Mouse (Mus musculus) midbrain, embryonic 16.5 days (tissue): Measurements from ENCODE around the gene Grik1. TPM values are rescaled to one million over a fixed set of nuclear protein-coding genes. Genes with fewer than 3 reads are reported as not detected.

ENCODE experiments used
- ATAC-seq: fragments of 200-750 bp; cut with Nextera tagmentation; 2 replicates; pipeline ENCODE4 v1.8.0; 2017; ENCODE audit warnings: moderate TSS enrichment
- H3K27ac ChIP-seq: fragments of 300-500 bp; sonication (generic); 2 replicates; pipeline ENCODE4 v1.5.1; 2014; ENCODE audit warnings: mild to moderate bottlenecking, low read length, mixed read lengths
- H3K27me3 ChIP-seq: fragments of 300-500 bp; sonication (generic); 2 replicates; pipeline ENCODE4 v1.6.1; 2014; ENCODE audit warnings: low read depth, low read length, mixed read lengths; ENCODE audit not compliant: control insufficient read depth, insufficient read depth
- H3K36me3 ChIP-seq: fragments of 300-500 bp; sonication (generic); 2 replicates; pipeline ENCODE4 v1.6.1; 2014; ENCODE audit warnings: mild to moderate bottlenecking, low read length, moderate library complexity, mixed read lengths; ENCODE audit not compliant: control insufficient read depth, insufficient read depth
- H3K4me1 ChIP-seq: fragments of 300-500 bp; sonication (generic); 2 replicates; pipeline ENCODE4 v1.6.1; 2014; ENCODE audit warnings: mild to moderate bottlenecking, low read length, mixed read lengths; ENCODE audit not compliant: control insufficient read depth, insufficient read depth
- H3K4me2 ChIP-seq: fragments of 300-500 bp; sonication (generic); 2 replicates; pipeline ENCODE4 v1.6.1; 2014; ENCODE audit warnings: mild to moderate bottlenecking, low read length, mixed read lengths
- H3K4me3 ChIP-seq: fragments of 300-500 bp; sonication (generic); 2 replicates; pipeline ENCODE4 v1.5.1; 2014; ENCODE audit warnings: low read depth, mild to moderate bottlenecking, low read length, moderate library complexity, mixed read lengths
- H3K9ac ChIP-seq: fragments of 300-500 bp; sonication (generic); 2 replicates; pipeline ENCODE4 v1.6.1; 2014; ENCODE audit warnings: low read depth, low read length, mixed read lengths
- H3K9me3 ChIP-seq: fragments of 300-500 bp; sonication (generic); replicated peaks from 2 replicates; pipeline ENCODE4 v1.6.1; 2014; ENCODE audit warnings: mild to moderate bottlenecking, low read length, mixed read lengths; ENCODE audit not compliant: control insufficient read depth, poor library complexity, severe bottlenecking
- WGBS: fragments of 180-500 bp; shearing (Covaris S2); extraction: QIAGEN DNeasy Blood & Tissue Kit; methylation state at CpG from one replicate; pipeline ENCODE4 v1.1.7; 2014; 5-methylcytosine and 5-hydroxymethylcytosine counted together
- polyA plus RNA-seq: library from polyadenylated mRNA; unstranded; fragments of >200 nt; fragmentation: Nextera tagmentation; extraction: Ambion mirVana; gene quantifications from 2 replicates; pipeline ENCODE4 v1.2.1, GENCODE M21; 2015

Gene Grik1
- polyA plus RNA-seq, 1 experiment from 2014 or later: 37.0 TPM

DNA sequence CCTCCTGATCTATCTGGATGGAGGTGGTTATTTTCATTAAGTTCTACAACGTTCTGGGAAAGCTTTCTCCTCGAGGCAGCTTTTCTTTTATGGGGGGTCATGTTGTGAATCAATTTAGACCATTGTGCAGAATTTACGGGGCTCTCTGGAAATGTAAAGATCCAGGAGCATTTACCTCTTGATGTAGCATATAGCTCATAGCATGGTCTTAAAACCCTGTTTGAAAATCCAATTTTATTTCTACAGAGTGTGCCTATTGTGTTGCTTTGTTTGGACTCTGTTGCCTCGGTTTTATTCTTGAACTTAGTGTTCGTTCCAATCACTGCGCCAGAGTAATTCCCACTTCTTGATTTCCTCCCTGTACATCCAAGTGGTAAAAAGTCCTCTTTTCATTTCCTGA lies 328.6 kb downstream of the Grik1 start:
- Histone ChIP-seq H3K9me3 (no peaks in the 10 kb centered on the region), H3K9ac (no peak overlapping the region), H3K27ac (no peak overlapping the region), H3K4me3 (no peak overlapping the region), H3K36me3 (no peaks in the 10 kb centered on the region), H3K4me2 (no peak overlapping the region), H3K4me1 (no peaks in the 10 kb centered on the region), H3K27me3 (no peaks in the 10 kb centered on the region)
- 52% methylated on average over 6 of the region's 6 CpGs for WGBS
- no peak for ATAC-seq

- ATAC-seq: no peak
- Histone ChIP-seq H3K9ac (no peak overlapping the region), H3K4me2 (no peak overlapping the region), H3K4me1 (no peaks in the 10 kb centered on the region), H3K9me3 (no peaks in the 10 kb centered on the region), H3K27ac (no peak overlapping the region), H3K27me3 (no peaks in the 10 kb centered on the region), H3K36me3 (no peaks in the 10 kb centered on the region), H3K4me3 (no peak overlapping the region)
- WGBS: 92% methylated on average over 10 of the region's 10 CpGs
These were observed 332.6 kb downstream of the Grik1 start for GRCm38 (mm10) chr16:87957449-87957848.

DNA sequence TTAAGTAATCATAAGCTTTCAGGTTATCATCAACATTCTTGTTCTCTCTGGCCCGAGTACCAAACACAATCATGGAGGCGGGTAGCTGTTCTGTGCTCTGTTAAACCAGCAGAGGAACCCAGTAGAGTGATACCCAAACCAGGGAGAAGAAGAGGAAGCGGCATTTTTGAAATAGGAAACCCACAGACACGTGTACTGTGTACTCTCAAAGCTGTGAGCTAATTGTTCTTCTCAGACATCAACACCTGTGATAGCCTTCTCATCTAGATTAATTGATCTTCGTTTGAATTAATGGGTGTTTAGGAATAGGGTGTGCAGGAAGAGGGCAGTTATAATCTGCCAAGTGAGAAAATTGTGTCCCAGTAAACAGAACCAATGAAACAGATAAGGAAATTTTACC lies 333.9 kb downstream of the Grik1 start:
- WGBS: 83% methylated on average over 5 of the region's 5 CpGs
- H3K4me2 ChIP-seq: no peak overlapping the region
- no peak for ATAC-seq

DNA sequence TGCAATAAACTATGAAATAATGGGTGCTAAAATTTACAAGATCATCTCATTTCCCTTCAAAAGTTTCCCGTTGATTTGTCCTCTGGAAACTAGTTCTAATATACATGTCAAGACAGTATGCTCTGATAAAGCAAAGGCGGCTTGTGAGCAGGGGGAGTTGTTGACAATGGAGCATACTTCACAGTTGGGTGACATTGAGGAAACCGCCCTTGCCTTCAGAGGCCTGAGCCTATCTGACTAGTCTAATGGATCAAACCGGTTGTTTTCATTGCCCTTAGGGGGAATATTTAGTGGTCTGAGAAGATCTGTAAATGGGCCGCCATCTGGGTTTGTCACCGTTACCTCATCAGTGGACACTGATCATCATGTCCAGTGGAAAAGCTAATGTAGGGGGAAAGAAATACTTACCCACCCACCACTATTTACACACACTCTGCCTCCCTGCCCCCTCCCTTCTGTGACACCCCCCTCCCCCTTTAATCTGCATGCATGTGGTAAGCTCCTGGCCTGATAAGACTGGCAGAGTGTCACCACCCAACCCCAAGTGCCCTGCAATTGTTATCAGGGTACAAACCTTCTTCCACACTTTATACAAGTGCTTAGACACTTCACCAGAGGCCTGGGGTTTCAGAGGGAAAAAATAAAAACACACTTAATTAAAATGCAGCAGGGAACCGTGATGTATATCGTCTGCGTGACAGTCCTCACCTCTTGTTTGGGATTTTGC lies 335.2 kb downstream of the Grik1 start:
- no peak overlapping the region for H3K27ac ChIP-seq
- no peaks in the 10 kb centered on the region for H3K4me1 ChIP-seq
- no peak overlapping the region for H3K9ac ChIP-seq
- H3K27me3 ChIP-seq: no peaks in the 10 kb centered on the region
- H3K36me3 ChIP-seq: no peaks in the 10 kb centered on the region
- no peak for ATAC-seq
- WGBS: 78% methylated on average over 9 of the region's 9 CpGs
- H3K4me2 ChIP-seq: no peak overlapping the region
- H3K4me3 ChIP-seq: no peak overlapping the region
- H3K9me3 ChIP-seq: no peaks in the 10 kb centered on the region

More for the DNA sequence above, 333.9 kb downstream of the Grik1 start:
- no peak overlapping the region for H3K27ac ChIP-seq
- H3K36me3 ChIP-seq: no peaks in the 10 kb centered on the region
- no peaks in the 10 kb centered on the region for H3K9me3 ChIP-seq
- H3K9ac ChIP-seq: no peak overlapping the region
- no peaks in the 10 kb centered on the region for H3K27me3 ChIP-seq
- H3K4me3 ChIP-seq: no peak overlapping the region
- no peaks in the 10 kb centered on the region for H3K4me1 ChIP-seq

DNA sequence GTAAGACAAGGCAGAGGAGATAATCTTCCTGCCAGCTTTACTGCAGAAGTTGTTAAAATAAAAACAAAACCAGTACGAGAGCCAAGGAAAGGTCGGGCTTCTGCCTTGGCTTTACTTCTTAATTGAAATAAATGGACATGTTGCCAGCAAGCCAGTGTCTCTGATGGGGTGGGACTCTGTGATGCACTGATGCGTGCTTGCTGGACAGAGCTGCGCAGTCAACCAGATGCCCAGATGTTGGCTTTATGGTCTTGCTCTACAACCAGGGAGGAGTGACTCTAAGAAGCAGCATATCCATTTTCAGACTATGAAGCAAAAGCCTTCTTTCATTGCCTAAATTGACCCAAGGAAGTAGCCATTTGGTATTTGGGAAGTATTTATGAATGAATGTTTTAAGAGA lies 336.9 kb downstream of the Grik1 start:
- Histone ChIP-seq H3K4me3 (no peak overlapping the region), H3K4me1 (no peaks in the 10 kb centered on the region), H3K36me3 (no peaks in the 10 kb centered on the region), H3K27me3 (no peaks in the 10 kb centered on the region), H3K4me2 (no peak overlapping the region), H3K9me3 (no peaks in the 10 kb centered on the region), H3K27ac (no peak overlapping the region), H3K9ac (no peak overlapping the region)
- WGBS: 82% methylated on average over 4 of the region's 4 CpGs
- ATAC-seq: no peak

GRCm38 (mm10) chr16:87949881-87950280 lies 340.2 kb downstream of the Grik1 start:
- WGBS: 95% methylated on average over 11 of the region's 11 CpGs
- H3K4me1 ChIP-seq: no peaks in the 10 kb centered on the region
- no peak for ATAC-seq

DNA sequence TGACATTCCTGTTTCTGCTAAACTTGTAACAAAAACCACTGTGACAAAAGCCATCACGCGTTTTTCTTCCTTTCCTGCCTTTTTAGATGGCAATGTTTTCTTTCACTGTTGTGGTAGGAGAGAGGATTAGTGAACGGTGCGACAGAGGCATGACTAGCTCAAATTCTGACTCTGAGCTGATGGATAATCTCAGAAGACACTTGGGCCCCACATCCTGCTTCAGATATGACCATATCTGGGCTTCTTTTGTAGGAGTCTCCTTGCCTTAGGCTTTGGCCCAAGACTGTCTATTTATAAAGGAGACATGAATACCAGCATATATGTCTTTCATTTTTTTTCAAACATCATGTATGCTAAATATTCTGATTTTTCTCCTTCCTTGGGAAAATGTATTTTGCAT lies 341.9 kb downstream of the Grik1 start:
- Histone ChIP-seq H3K9ac (no peak overlapping the region), H3K4me3 (no peak overlapping the region), H3K9me3 (no peaks in the 10 kb centered on the region), H3K27ac (no peak overlapping the region), H3K4me2 (no peak overlapping the region), H3K36me3 (no peaks in the 10 kb centered on the region), H3K27me3 (no peaks in the 10 kb centered on the region), H3K4me1 (no peaks in the 10 kb centered on the region)
- WGBS: 67% methylated on average over 4 of the region's 4 CpGs
- ATAC-seq: no peak

More at GRCm38 (mm10) chr16:87949881-87950280, 340.2 kb downstream of the Grik1 start:
- Histone ChIP-seq H3K9me3 (no peaks in the 10 kb centered on the region), H3K4me2 (no peak overlapping the region), H3K36me3 (no peaks in the 10 kb centered on the region), H3K9ac (no peak overlapping the region), H3K27ac (no peak overlapping the region), H3K4me3 (no peak overlapping the region), H3K27me3 (no peaks in the 10 kb centered on the region)

DNA sequence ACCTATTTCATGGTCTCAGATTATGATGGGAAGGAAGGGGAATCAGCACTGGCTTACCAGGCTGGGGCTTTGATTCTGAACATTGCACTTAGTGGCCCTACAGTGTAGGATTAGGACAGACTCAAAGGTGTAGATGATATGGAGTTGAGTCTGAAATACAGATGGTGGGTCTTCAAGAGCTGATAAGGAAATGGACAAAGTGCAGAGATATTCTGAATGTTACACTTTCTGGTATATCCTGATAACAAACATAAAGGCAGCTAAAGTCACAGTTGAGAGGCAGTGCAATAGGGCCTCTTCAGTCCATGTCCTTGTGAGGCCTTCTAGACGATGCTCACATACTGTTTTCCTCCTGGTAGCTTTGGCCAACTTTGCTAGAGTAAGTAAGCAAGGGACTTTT lies 345.7 kb downstream of the Grik1 start:
- Histone ChIP-seq H3K27ac (no peak overlapping the region), H3K4me3 (no peak overlapping the region), H3K9me3 (no peaks in the 10 kb centered on the region), H3K4me1 (no peaks in the 10 kb centered on the region), H3K9ac (no peak overlapping the region), H3K36me3 (no peaks in the 10 kb centered on the region), H3K27me3 (no peaks in the 10 kb centered on the region), H3K4me2 (no peak overlapping the region)
- no peak for ATAC-seq
- 96% methylated on average over 1 of the region's 1 CpGs for WGBS

GRCm38 (mm10) chr16:87942103-87942865 lies 347.8 kb downstream of the Grik1 start:
- Histone ChIP-seq H3K4me1 (no peaks in the 10 kb centered on the region), H3K27me3 (no peaks in the 10 kb centered on the region), H3K9ac (no peak overlapping the region), H3K36me3 (no peaks in the 10 kb centered on the region), H3K27ac (no peak overlapping the region), H3K4me3 (no peak overlapping the region), H3K9me3 (no peaks in the 10 kb centered on the region), H3K4me2 (no peak overlapping the region)
- ATAC-seq: no peak
- 84% methylated on average over 13 of the region's 13 CpGs for WGBS
